Mouse (Mus musculus): ENCODE data around the gene Son. TPM values are rescaled to one million over a fixed set of nuclear protein-coding genes. Genes with fewer than 3 reads are reported as not detected.
A peak's percentile ranks its signal among the peaks of the same experiment; 100 is the strongest.

Gene Son
- polyA plus RNA-seq, 1 experiment from 2014 or later: 45.4 TPM

DNA sequence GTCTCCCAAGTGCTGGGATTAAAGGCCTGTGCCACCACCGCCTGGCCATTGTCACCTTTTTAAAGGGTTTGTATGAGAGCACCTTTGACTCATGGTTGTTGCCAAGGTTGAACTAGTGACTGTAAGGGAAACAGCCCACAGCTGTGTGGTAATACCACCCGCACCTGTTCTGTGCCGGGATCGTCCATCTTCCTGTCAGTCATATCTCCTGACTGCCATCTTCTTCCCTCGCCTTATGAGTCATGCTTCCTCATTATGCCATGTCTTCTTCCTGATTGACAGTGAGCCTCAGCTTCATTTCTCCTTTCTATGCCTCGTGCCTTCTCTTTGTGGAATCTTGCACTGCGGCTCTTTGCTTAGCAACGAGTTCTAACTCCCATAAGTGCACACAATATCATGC lies 40.3 kb upstream of the Son start:
- WGBS (ENCODE audit: insufficient replicate concordance): 56% methylated on average over 8 of the region's 8 CpGs

GRCm38 (mm10) chr16:91609501-91610245 lies 37.6 kb upstream of the Son start:
- H3K4me1 ChIP-seq (ENCODE audit: insufficient read depth): no peaks in the 10 kb centered on the region
- H3K9ac ChIP-seq (replicated peaks): no peak overlapping the region
- TF ChIP-seq EP300 (IDR thresholded peaks at IDR 0.05; ENCODE audit: low read depth) (no peak), CTCF (IDR thresholded peaks at IDR 0.05; ENCODE audit: low read depth) (no peak)
- ATAC-seq (no peak), DNase-seq (no peak)
- 71% methylated on average over 9 of the region's 9 CpGs for WGBS (ENCODE audit: insufficient replicate concordance)
- no peak overlapping the region for H3K4me3 ChIP-seq (ENCODE audit: low read depth, low read length)
- no peak overlapping the region for H3K27ac ChIP-seq (ENCODE audit: low read depth)
- no peak overlapping the region for H3K4me2 ChIP-seq (ENCODE audit: low read depth, low read length)
- no peaks in the 10 kb centered on the region for H3K27me3 ChIP-seq (ENCODE audit: insufficient read depth, low read length)
- no peaks in the 10 kb centered on the region for H3K36me3 ChIP-seq (replicated peaks; ENCODE audit: insufficient read depth, low read length)
- no peaks in the 10 kb centered on the region for H3K9me3 ChIP-seq (ENCODE audit: low read length)

More for the DNA sequence above, 40.3 kb upstream of the Son start:
- H3K36me3 ChIP-seq (replicated peaks; ENCODE audit: insufficient read depth, low read length): no peaks in the 10 kb centered on the region
- DNase-seq (no peak), ATAC-seq (peak; percentile 35; the same call in 1 of the 2 replicates)
- H3K27ac ChIP-seq (ENCODE audit: low read depth): no peak overlapping the region
- no peaks in the 10 kb centered on the region for H3K4me1 ChIP-seq (ENCODE audit: insufficient read depth)
- H3K4me2 ChIP-seq (ENCODE audit: low read depth, low read length): no peak overlapping the region
- H3K27me3 ChIP-seq (ENCODE audit: insufficient read depth, low read length): no peaks in the 10 kb centered on the region
- TF ChIP-seq EP300 (IDR thresholded peaks at IDR 0.05; ENCODE audit: low read depth) (no peak), CTCF (IDR thresholded peaks at IDR 0.05; ENCODE audit: low read depth) (no peak)
- no peak overlapping the region for H3K4me3 ChIP-seq (ENCODE audit: low read depth, low read length)
- H3K9ac ChIP-seq (replicated peaks): no peak overlapping the region
- no peaks in the 10 kb centered on the region for H3K9me3 ChIP-seq (ENCODE audit: low read length)

- ATAC-seq: no peak
- peak; percentile 32 for DNase-seq
- Histone ChIP-seq H3K9ac (replicated peaks) (no peak overlapping the region), H3K4me1 (ENCODE audit: insufficient read depth) (no peaks in the 10 kb centered on the region), H3K9me3 (ENCODE audit: low read length) (no peaks in the 10 kb centered on the region), H3K4me2 (ENCODE audit: low read depth, low read length) (0 out of 2 replicates have a peak overlapping the region, but pooled peaks have one; percentile 40), H3K36me3 (replicated peaks; ENCODE audit: insufficient read depth, low read length) (no peaks in the 10 kb centered on the region), H3K4me3 (ENCODE audit: low read depth, low read length) (no peak overlapping the region), H3K27ac (ENCODE audit: low read depth) (no peak overlapping the region), H3K27me3 (ENCODE audit: insufficient read depth, low read length) (no peaks in the 10 kb centered on the region)
- WGBS (ENCODE audit: insufficient replicate concordance): 56% methylated on average over 11 of the region's 11 CpGs
- TF ChIP-seq CTCF (IDR thresholded peaks at IDR 0.05; ENCODE audit: low read depth): no peak
- TF ChIP-seq EP300 (IDR thresholded peaks at IDR 0.05; ENCODE audit: low read depth): no peak
Measured at GRCm38 (mm10) chr16:91611248-91611647, 36.1 kb upstream of the Son start.

GRCm38 (mm10) chr16:91612525-91612924 lies 34.8 kb upstream of the Son start:
- Histone ChIP-seq H3K36me3 (replicated peaks; ENCODE audit: insufficient read depth, low read length) (no peaks in the 10 kb centered on the region), H3K4me2 (ENCODE audit: low read depth, low read length) (peak overlapping the region; percentile 11; the same call in 1 of the 2 replicates), H3K4me3 (ENCODE audit: low read depth, low read length) (0 out of 2 replicates have a peak overlapping the region, but pooled peaks have one; percentile 5), H3K27ac (ENCODE audit: low read depth) (no peak overlapping the region), H3K9me3 (ENCODE audit: low read length) (no peaks in the 10 kb centered on the region), H3K9ac (replicated peaks) (no peak overlapping the region), H3K27me3 (ENCODE audit: insufficient read depth, low read length) (no peaks in the 10 kb centered on the region), H3K4me1 (ENCODE audit: insufficient read depth) (no peaks in the 10 kb centered on the region)
- 83% methylated on average over 5 of the region's 5 CpGs for WGBS (ENCODE audit: insufficient replicate concordance)
- DNase-seq (no peak), ATAC-seq (no peak)
- TF ChIP-seq CTCF (IDR thresholded peaks at IDR 0.05; ENCODE audit: low read depth) (no peak), EP300 (IDR thresholded peaks at IDR 0.05; ENCODE audit: low read depth) (no peak)

DNA sequence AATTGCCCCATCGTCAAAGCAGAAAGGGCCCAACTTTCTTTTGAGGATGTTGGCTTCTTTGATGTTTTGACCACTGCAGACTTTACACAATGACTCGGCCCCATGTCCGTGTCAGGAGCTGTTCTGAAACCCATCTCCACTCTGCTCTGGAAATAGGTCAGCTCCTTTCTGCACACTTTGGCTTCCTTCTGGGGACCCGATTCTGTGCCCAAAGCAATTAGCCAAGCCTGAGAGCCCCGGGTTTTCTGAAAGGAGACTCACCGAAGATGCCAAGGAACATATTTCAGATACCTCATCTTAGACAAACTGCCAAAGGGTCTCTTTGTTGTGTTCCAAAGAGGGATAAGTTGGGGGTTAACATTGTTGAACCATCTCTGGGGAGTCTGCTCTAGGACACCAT lies 32.8 kb upstream of the Son start:
- no peak for ATAC-seq
- TF ChIP-seq EP300 (IDR thresholded peaks at IDR 0.05; ENCODE audit: low read depth): no peak
- no peak for TF ChIP-seq CTCF (IDR thresholded peaks at IDR 0.05; ENCODE audit: low read depth)

DNA sequence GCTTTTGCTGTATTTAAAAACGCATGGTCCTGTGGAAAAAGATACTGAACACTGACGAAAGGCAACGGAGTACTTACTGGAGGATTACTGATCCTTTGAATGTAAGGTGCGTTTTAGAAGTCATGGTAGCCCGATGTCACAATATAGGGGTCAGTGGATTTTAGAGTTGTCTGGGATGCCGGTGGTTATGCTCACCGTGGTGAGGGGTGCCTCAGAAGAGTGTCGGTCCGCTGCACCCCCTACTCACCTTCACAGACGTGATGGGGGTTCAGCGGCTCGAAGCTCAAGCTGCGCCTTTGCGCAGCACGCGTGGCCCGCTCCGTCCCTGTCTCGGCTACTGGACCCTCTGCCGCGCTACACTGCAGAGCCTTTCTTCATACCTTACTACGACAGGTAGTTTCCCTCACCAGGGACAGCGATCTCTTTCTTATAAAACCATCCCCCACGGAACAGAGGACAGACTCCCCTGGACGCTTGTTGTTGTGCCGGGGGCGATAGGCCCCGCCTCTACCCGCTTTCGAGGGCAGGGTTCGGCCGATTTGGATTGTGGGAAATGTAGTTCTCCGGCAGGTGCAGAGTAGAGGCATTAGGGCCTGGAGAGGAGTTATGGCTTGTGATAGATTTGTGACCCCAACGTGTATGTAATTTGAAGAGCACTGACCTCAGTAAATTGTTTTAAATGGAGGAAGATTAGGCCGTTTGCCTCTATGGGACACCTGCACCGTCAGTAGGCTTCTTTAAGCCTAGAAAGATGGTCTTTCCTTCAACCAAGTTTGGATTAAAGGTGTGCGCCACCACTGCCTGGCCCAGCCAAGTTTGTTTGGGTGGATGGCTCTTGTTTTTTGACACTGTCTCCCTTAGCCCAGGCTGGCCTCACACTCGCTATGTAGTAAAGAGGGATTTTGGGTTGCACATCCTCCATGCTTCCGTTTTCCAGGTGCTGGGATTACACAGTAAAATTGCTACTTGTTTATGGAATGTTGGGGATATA lies 28.5 kb upstream of the Son start, which contains the start of gene Dnajc28:
Gene Dnajc28 (minus strand): TSS at position 516 of the 991 bp plus-strand sequence.
- TF ChIP-seq EP300 (IDR thresholded peaks at IDR 0.05; ENCODE audit: low read depth): no peak
- no peak for TF ChIP-seq CTCF (IDR thresholded peaks at IDR 0.05; ENCODE audit: low read depth)
- H3K9me3 ChIP-seq (ENCODE audit: low read length): no peaks in the 10 kb centered on the region
- peak; percentile 86 for DNase-seq
- 0 out of 2 replicates have a peak, but pooled peaks cover 2% of the 10 kb centered on the region for H3K4me1 ChIP-seq (ENCODE audit: insufficient read depth)
- H3K9ac ChIP-seq (replicated peaks): peak within 1 kb of the TSS; percentile 49
- H3K4me2 ChIP-seq (ENCODE audit: low read depth, low read length): peak within 1 kb of the TSS; percentile 73
- H3K4me3 ChIP-seq (ENCODE audit: low read depth, low read length): peak within 1 kb of the TSS; percentile 50
- WGBS (ENCODE audit: insufficient replicate concordance): 10% methylated on average over 39 of the region's 39 CpGs
- H3K27ac ChIP-seq (ENCODE audit: low read depth): peak within 1 kb of the TSS; percentile 1; the same call in 1 of the 2 replicates
- peaks cover 33% of the 10 kb centered on the region for H3K36me3 ChIP-seq (replicated peaks; ENCODE audit: insufficient read depth, low read length)
- ATAC-seq: peak; percentile 94
- no peaks in the 10 kb centered on the region for H3K27me3 ChIP-seq (ENCODE audit: insufficient read depth, low read length)

More for the DNA sequence above, 32.8 kb upstream of the Son start:
- Histone ChIP-seq H3K4me3 (ENCODE audit: low read depth, low read length) (no peak overlapping the region), H3K4me1 (ENCODE audit: insufficient read depth) (0 out of 2 replicates have a peak, but pooled peaks cover 2% of the 10 kb centered on the region), H3K27me3 (ENCODE audit: insufficient read depth, low read length) (no peaks in the 10 kb centered on the region), H3K9me3 (ENCODE audit: low read length) (no peaks in the 10 kb centered on the region), H3K4me2 (ENCODE audit: low read depth, low read length) (no peak overlapping the region), H3K27ac (ENCODE audit: low read depth) (no peak overlapping the region), H3K36me3 (replicated peaks; ENCODE audit: insufficient read depth, low read length) (no peaks in the 10 kb centered on the region), H3K9ac (replicated peaks) (no peak overlapping the region)
- WGBS (ENCODE audit: insufficient replicate concordance): 74% methylated on average over 6 of the region's 6 CpGs
- DNase-seq: no peak

Data from liver, postnatal 0 days (tissue).